Mouse (Mus musculus) yolk sac, embryonic 10.5 days (tissue): ENCODE data around the gene Stx7.
"Not testable (repeated sequence)": the region's sequence is repeated elsewhere in the genome, so short reads cannot be mapped to it uniquely, and the experiment has no call there.

Experiments used
- DNase-seq: peaks from one replicate; pipeline ENCODE4 v3.0.0-alpha.2; 2017; ENCODE audit warnings: low spot score

Stx7 gene

DNA sequence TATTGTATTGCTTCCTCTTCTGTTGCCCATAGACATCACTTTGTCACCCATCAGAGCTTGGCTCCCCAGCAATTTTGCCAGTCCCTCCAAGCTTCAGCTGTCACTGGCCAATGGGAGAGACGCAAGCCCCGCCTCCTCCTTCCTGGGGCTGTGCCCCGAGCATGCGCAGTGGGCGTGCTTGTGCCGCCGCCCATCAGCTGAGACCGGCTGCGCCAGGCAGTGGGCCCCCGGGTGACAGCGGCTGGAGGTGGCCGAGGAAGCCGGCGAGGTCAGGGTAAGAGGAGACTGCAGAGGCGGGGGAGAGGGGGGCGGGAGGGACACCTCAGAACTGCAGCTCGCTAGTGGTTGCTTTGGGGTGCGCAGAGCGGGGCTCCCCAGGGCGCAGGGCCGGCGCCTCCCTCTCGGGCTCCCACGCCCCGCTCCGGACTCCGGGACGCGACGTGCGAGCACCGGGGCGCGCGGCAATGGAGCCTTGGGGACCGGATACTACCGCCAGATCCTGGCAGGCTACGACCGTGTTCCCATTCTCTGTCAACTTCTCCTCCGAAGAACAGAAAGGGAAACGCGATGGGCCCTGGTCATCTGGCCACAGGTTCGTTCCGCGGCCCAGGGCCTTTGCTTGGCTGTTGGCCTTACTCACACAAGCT is at the start of gene Stx7:
Stx7 (plus strand) TSS at position 168 of the 647 bp plus-strand sequence.
- DNase-seq = peak; percentile 90

DNA sequence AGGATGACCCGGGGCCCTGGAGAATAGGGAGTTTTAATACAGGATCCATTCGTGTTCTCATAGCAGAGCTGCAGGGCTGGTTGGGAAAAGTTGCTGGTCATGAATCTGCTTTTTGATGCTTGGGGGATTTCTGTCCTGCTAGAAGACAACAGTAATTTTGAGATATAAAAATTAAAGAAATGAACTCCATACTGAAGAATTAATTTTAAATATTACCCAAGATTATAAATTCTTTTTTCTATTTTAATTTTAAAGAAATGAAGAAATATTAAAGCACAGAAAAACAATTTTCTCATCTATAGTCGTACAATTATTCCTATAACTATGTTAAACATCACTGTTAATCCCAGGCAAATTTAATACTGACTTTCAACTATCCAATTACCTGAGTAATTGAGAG is 47.3 kb upstream of the Stx7 start, which contains the start of gene Taar8c:
Taar8c (minus strand) TSS at position 101 of the 400 bp plus-strand sequence.
- not testable (repeated sequence) for DNase-seq

DNA sequence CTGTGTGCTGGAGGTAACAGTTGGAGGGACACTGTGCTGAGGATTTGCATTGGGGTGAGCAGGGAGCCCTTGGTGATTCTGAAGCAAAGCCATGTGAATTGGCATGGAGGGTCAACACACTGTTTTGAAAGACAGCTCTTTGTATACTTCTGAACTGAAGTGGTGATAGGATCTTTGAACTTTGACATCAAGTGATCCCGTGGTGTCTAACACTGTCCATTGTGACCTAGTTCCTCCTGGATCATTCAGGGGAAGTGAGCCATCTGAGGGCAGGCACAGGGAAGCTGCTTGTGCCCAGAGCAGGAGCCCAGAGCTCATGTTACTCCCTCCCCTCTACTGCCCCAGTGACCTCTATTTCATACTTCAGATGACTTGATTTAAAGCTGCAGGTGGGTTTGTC is 45.8 kb upstream of the Stx7 start:
- not testable (repeated sequence) for DNase-seq

DNA sequence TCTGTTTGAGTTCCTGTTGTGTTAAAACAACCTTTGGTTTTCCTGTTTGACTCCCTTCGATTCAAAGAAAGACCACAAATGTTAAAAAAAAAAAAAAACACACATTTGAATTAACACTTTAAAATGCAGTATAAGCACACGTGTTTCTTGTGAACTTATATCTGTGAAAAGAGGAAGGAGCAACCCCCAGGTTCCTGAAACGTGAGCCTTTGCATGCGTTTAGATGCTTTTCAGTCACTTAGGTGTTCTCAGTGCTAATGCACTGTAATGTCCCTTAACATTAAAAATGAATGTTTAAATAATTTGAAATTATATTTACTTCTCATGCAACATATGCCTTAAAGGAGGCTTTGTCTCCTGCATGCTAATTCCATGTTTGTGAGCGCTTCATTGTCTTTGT is 41.4 kb upstream of the Stx7 start:
- no peak for DNase-seq

DNA sequence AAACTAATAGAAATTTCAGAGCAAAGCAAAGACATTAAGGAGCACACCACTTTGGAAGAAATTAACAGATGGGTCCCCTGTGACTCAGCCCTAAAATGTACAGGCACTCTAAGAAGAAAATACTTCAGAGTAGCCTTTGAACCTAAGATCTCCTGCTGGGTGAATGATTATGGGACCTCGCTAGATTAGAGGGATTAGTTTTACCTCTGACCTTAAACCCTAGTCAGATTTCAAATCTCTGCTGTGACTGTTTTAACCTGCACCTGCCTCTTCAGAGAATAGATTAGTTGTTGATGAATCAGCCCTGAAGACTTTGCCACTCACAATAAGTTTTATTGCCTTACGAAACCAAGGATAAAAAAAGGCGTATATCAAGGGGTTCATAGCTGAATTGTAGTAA is 40.9 kb upstream of the Stx7 start:
- peak; percentile 55 for DNase-seq

DNA sequence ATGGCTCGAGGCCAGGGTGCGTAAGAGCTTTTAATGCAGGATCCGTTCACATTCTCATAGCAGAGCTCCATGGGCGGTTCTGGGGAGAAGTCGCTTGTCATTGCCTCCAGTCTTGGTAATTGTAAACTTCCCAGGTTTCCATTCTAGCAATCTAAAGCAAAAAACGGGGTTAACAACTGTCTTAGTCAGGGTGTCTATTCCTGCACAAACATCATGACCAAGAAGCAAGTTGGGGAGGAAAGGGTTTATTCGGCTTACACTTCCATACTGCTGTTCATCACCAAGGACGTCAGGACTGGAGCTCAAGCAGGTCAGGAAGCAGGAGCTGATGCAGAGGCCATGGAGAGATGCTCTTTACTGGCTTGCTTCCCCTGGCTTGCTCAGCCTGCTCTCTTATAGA is 39.7 kb upstream of the Stx7 start, which contains the start of gene Taar9:
Taar9 (minus strand) TSS at position 101 of the 400 bp plus-strand sequence.
- DNase-seq = not testable (repeated sequence)

DNA sequence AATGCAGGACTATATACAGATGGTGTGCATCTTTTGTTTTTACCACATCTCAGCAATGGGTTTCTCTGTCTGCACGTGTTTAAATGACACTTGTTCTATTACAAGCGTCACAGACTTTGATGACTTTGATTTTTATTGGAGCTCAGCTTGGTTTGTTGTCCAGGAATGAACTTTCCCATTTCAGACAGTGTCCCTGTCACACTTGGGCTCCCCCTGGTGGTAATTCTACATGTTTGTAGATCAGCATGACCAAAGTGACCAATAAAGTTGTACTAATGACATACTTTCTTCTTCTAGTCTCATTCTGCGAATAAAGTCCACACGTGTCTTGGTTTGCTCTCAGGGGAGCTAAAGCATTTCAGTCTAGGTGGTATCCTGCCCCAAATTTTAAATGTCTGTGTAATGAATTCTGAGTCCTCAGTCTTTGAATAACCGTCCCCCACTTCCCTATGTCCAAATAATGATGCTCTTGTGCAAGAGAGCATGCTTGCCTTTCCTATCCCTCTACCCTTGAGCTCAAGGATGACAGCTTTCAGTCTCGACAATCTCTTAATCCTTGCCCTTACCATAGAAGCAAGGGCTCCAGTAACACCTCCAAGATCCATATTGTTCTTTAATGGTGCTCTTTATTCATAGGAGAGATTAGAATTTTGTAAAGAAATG is 37.9 kb upstream of the Stx7 start:
- DNase-seq = peak; percentile 45

DNA sequence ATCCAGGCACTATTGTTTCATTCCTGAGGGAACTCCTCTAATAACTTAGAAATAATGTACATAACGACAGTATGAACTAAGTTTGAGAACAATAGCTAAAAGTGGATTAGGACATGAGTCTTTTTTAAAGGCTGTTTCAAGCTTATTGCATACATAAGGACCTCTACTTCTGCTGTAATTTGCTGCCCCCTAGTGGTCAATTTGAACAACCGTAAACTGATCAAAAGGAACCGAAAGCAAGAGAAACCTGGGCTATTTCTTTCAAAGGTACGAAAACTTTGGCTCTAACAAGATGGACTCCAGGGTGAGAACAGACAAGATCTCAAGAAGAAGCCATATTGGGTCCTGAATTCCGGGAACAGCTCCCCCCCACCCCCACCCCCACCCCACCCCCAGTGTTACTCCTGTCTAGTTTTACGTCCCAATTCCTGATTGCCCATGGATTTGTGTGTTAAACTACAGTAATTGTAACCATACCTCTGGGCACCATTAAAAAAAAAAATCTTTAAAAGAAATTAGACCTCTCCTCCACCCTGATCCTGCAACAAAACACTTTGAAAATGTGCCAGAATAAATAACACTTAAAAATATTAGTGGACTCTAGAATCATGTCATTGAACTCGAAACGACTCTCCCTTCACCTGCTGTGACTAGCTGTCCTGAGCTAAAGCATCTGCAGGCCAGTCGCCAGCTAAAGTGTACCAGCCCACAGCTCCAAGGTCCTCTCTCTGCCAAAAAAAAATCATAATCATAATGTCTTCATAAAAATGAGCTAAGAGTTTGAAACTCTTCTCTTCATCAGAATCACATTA is 17.4 kb upstream of the Stx7 start:
- DNase-seq = peak; percentile 62

DNA sequence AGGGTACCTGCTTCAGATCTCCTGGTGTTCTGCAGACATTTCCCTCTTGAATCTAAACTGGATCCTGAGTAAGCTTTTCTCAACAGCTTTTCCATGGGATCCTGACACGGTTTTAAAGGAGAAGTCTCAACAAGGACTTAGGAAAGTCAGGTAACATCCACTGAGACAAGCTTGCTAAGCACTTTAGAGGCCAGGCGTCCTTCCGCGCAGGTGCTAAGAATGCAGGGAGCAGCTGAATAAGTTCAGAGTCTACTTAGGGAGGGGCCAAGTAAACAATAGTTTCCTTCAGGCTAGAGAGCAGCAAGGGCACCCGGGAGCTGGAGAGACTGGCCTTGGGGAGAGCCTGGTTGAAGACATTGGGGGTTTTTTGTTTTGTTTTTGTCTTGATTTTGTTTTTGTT is 16.8 kb upstream of the Stx7 start:
- DNase-seq = peak; percentile 83

DNA sequence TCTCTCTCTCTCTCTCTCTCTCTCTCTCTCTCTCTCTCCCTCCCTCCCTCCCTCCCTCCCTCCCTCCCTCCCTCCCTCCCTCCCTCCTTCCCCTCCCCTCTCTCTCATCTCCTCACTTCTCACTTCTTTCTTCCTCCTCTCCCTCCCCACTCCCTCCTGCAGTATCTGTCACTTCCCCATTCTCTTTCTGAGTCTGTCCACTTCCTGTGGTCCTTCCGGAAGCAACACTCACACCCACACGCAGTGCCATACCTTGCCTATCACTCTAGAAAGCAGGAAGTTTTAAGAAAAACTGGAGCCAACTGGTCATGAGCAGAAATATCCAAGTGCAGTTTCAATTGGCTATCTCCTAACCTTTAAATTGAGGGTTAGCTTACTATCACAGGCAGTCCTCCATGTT is 16.0 kb upstream of the Stx7 start:
- DNase-seq = peak; percentile 29

DNA sequence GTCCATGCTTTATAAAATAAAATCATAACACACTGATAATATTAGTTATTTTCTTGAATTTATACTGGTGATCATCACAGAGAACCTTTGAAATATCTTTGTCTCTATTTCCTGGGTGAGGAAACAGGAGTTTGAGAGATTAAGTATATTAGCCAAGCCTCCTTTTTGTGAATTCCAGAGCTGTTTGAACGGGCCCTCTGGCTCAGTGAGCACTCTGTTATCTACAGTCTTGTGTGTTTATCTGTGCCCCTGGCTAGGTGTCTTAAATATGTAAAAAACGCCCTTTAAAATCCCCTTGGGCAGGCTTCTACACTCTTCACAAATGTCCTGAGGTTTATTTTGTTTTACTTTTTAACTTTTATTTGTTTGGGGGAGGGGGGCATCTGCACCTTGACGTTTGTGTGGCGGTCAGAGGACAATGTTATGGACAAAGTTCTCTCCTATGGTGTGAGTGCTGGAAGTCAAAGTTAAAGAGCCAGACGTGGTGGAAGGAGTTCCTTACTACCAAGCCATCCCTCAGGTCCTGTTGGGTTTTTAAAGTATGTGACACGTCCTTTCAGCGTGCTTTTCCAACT is 14.9 kb upstream of the Stx7 start:
- DNase-seq = peak; percentile 64

DNA sequence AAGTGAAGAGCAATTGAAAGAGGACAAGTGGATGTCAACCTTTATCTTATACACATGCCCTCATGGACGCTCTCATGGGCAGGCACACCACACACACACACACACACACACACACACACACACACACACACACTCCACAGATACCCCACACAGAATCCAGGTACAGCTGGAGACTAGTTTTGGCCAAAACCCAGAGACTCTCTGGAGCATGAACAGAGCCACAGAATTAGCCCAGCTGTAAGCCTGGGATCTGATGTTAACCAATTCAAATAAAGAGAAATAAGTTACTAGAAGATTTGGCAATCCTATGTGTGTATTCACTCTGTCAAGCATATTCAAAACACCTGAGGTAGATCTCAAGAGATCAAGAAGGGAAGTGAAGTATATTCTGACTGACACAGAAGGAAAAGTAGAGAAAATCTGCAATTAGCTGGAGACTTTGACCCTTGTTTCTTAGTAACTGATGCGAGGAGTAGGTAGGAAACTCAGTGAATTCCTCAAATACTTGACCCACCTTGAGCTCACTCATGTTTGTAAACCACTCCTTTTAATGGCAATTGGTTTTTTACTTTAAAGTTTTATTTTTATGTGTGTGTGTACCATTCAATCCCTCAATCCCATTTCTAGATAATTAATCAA is 10.4 kb upstream of the Stx7 start:
- no peak for DNase-seq

DNA sequence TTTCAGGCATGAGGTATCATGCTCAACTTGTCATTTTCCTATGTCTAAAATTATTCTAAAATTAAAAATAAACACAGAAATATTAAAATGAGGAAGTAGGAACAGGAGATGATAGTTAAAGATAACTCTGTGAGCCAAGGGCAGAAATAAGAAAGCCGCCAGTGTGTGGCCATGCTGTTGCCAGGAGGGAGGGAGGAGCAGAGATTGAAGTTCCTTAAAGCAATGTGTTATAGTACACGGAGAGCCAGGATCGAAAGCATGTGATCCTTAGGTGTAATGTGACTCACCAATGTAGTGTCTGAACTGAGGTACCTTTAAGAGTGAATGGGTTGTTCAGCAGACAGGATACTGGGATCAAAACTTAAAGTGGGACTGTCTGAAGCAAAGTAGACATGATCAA is 6.4 kb upstream of the Stx7 start:
- no peak for DNase-seq

DNA sequence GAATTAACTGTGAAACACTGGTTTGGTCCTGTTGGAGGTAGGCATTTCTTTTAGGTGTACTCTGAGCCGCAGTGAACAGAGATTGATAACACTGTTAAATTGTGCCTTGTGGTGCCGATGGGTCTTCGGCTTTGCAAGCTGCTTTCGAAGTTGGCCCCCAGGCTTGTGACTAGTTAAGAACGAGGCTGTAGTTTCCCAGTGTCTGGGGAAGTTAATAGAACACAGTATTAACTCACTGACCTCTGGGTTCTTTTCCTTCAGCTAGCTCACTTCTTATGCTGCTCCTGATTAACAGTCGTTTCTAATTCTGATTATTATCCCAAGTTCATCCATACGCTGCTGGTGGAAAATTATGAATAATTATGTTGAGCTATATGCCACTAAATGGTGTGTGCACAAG is 984 bp downstream of the Stx7 start:
- peak; percentile 61 for DNase-seq

DNA sequence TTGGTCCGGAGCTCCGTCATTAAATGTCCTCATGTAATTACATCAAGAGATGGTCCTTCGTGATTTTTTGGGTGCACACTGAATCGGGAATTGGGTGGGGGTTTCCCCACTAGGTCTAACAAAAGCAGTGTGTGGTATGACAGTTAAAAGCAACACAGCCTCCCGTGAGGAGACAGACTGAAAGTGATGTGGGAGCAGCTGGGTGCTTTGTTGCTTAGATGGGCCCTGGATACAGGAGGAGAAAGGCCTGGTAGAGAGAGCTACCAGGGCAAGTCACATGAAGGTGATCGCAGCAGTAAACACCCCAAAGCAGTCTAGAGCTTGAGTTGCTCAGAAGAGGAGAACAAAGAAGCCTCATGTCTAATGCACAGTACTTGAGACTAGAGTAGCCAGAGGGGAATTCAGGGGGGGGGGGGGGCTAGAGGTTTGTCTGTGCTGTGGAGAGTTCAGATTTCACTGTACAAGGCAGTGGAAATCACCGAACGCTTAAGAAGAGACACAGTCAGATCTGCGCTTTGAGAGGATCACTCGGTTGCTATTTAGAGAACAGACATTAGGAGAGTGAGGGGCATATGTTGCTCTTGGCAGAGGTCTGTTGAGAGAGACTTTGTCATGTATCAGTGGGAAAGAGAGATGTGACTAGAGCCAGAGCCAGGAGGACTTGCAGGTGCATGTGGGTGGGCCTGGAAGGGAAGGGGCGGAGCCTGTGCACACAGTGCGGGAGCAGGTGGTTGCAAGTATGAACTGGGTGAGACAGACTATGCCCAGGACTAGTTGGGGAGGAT is 9.6 kb downstream of the Stx7 start:
- DNase-seq = peak; percentile 42

DNA sequence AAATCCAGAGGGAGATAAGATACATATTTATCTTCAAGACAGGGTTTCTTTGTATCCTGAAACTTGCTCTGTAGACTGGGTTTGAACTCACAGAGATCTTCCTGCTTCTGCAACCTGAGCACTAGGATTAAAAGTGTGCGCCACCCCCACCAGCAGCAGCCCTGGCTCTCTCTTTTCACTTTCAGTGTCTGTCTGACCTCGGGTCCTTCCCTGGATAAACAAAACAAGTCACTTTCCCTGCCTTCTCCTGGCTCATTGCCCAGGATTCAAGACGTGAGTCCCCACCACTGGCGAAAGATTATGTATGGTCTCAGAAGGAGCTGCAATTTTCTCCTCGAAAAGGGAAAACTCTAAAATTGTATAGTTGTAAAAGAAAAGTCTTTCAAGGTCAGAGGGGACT is 10.5 kb downstream of the Stx7 start:
- peak; percentile 63 for DNase-seq

DNA sequence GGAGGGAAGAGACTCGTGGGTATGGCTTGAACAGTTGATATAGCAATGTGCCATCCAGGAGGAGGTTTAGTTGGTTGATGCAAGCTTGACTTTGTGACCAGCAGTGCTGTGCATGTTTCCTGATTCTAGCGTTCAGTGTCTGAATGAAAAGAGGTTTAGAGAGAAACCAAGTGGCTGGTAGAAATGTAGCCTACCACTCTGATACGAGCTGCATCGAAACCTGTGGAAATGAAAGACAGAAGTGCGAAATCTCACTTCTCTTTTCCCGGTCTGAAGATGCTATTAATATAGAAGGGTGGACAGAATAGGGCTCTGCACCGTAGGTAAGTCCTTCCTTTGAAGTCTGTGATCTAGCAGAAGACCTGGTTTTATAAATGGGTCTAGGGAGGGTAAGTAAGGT is 11.2 kb downstream of the Stx7 start:
- no peak for DNase-seq

DNA sequence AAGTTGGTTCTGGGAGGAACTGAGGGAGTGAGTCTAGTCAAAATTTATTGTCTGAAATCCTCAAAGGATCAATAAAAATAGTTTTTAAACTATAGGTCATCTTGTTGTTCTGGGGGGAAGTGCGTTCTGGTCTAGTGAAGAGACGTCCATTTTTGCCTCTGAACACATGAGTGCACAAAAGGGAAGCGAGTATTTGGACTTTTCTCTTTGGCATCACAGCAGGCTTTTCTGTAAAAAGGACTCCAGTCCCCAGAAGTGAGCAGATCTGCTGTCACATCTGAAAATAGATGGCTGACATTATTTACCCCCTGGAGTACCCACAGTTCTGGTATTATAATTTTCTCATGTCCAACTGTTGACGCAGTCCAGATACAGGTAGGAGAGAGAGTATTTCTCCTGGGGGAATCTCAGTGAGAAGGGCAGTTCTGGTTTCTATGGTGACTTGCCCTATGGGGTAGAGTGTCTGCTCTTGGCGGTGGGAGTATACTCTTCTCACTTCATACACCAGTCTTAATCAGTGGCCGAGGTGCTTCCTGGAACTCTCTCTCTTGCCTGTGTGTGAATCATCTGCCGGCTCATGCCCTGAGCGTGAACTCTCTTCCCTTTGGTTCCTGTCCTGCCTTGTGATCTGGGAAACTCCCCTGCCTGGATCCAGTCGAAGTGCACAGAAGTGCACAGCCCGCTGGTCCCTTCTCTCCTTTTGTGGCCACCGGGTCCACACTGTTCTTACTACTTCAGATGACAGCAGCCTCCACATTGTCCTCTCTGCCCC is 15.2 kb downstream of the Stx7 start:
- DNase-seq = peak; percentile 80

DNA sequence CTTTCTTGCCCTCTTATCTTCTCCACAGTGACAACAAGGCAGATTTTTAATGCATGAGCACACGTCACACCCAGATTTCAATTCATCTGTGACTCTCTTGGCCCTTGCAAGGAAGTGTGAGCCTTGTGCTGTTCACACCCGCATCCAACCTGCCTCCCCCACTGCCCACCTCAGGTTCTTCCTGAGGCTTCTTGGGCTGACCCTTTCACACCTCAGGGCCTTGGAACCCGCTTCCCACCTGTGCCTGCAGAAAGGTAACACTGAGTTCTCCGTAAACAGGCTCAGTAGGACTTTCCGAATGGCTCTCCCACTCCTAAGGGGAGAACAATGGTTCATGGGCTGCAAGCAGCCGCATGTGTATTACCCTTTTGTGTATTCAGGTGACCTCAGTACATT is 15.8 kb downstream of the Stx7 start:
- no peak for DNase-seq

DNA sequence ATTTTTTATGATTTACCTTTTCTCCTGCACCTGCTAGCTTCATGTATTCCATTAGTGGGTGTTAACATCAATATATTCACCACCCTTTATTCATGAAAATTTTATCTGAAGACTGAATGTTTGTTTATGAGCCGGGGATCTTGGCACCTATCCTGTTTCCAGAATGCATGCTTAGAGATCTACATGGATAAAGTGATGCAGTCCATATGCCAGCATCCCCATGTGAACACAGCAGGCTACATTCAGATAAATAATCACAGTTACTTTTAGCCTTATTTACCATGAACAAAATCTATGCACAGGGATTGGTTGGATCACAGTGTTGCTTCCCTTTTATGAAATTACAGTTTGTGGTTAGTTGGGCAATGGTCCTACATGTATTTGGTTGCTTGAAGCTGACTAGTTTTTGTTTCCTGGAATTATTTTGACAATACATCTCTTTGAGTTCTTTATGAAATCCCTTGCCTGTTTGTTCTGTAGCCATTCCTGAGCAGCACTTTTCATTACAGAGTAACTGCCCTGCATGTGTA is 16.5 kb downstream of the Stx7 start:
- no peak for DNase-seq
